Mouse (Mus musculus) left cerebral cortex, adult 9 months (tissue): ENCODE measurements at regions not wholly inside any gene's neighbourhood (a gene's known extent, or its start where the extent isn't known, plus 50 kb on each side); places are given as distances from the start of the nearest gene placed in this dataset.

Experiments used
- DNase-seq, 2 experiments: peaks; one replicate each; pipeline ENCODE4 v3.0.0; 2022; ENCODE audit warnings: low spot score in 2 of 2

DNA sequence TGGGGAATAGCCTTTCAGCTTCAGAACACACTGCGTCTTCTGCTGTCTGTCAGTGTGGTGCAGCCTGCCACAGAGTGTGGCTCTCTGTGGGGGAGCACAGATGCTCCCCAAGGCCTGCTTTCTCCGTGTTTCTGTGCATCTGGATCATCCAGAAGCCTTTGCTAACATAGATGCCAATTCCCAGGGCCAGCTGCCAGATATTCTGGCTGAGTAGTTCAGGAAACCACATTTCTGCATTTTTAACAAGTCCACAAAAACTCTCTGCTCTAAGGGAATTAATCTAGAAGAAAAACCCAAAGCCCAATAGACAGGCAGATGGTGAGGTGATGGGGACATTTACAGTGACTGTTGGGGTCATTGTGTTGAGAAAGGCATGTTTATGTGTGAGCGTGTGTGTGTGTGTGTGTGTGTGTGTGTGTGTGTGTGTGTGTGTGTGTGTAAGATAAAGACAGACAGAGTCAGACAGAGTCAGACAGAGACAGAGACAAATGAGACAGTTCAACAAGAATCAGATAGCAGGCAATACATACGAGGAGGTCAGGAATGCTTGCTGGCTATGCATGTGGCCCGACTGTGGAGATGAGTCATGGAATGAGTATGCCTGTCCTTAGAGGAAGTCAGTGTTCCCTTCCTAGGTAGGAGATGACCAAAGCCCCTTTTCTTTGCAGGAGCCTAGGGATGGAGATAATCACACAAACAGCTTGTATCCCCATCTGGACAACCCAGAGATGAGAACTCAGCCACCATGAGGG is 176.3 kb upstream of the Spaca1 start:
- peak; percentile 30 to 68 for DNase-seq

- DNase-seq: no peak
Observed at GRCm38 (mm10) chr4:34226886-34227285, 176.9 kb upstream of the Spaca1 start.

DNA sequence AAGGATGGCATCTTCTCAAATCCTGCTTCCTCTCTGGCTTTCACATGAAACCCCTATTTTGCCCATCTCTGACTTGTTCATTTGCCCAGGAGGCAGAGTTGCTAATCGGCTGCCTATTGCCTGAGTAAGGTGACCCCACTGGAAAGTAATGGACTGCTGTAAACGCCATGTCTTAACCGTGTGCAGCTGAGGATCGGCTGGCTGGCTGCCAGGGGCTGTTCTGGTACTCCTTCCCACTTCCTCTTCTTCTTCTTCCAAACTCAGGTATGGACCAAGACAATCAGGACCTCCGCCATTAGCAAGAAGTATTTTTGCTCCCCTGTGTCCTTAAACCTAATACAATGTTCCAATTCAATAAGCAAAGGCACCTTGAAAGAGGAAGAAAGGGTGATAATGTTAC is 177.6 kb upstream of the Spaca1 start:
- no peak for DNase-seq

GRCm38 (mm10) chr4:34231270-34231669 is 181.3 kb upstream of the Spaca1 start:
- peak in 1 of 2 experiments; percentile 84 for DNase-seq

DNA sequence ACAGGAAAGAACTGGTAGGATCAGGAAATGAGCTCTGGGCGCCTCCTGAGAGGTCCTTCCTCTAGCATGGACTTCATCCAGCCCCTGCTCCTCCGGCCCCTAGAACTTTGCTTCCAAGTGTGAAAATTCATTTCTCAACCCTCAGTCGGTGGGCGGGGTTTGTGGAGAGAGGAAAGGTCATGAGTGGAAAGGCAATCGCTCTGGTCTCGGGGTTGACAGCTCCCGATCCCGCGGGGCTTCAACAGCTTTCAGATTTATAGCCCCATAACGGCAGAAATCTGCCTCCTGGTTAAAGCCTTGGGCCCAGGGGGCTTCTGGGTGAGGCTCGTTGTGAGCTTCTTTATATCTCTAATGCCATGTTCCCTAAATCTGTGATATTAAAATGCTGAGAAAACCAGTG is 184.2 kb upstream of the Spaca1 start:
- DNase-seq: no peak

GRCm38 (mm10) chr4:34234645-34235044 is 184.7 kb upstream of the Spaca1 start:
- DNase-seq: no peak

GRCm38 (mm10) chr4:34237791-34238190 is 187.8 kb upstream of the Spaca1 start:
- DNase-seq: no peak

- no peak for DNase-seq
Observed at GRCm38 (mm10) chr4:34239624-34240023, 189.6 kb upstream of the Spaca1 start.

- DNase-seq: no peak
Observed at GRCm38 (mm10) chr4:34241060-34241571, 191.1 kb upstream of the Spaca1 start.

DNA sequence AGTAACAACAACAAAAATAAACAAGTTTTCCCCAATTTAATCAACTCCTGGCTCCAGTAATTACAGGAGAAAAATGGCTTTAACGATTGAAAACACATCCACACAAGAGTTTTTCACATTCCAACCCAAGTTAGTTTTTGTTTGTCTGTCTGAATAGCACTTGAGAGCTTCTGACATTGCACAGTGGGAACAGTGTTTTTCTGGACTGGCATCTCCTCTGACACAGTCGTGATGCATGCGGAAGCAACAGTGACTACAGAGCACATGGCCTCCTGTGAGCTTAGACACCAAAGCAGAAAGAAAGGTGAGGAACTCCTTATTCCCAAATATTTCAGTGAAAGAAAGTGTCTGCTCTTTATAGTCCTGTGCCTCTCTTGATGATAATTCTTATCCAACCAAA is 191.7 kb upstream of the Spaca1 start:
- DNase-seq: no peak

DNA sequence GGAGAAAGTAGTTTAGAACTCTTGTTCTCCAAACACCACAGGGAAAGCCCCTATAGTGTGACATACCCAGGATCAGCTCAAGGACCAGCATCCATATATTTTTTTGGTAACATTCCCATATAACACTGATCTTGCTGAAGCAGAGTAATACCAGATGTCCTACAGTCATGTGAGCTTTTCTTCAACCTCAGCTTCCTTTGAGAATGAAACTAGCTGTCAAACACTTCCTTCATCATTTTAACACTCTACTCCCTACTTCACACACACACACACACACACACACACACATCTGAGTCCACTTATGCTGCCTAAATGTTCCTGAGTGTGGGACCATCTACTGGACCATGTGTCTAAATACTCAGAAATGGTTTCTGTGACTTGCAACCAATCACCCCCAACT is 209.5 kb upstream of the Spaca1 start:
- no peak for DNase-seq

- DNase-seq: no peak
Observed at GRCm38 (mm10) chr4:34260468-34260867, 210.5 kb upstream of the Spaca1 start.

DNA sequence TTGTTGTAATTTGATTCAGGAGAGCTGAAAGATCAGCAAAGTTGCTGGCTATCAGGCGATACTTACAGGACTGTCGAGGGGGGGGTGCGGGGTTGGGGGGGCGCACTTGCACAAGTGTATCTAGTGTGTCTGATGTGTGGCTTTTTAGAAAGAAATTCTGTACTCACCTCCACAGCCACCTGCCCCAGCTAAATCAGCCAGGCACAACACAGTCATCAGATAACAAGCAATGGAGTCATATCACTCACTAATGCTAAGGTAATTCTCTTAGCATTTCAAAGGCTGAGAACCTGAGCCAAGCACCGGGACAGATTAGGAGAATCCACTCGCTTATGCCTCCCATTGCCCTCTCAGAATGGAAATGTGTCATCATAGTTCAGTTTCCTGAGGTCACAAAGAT is 211.8 kb upstream of the Spaca1 start:
- no peak for DNase-seq

GRCm38 (mm10) chr4:34264431-34264830 is 214.4 kb upstream of the Spaca1 start:
- no peak for DNase-seq

DNA sequence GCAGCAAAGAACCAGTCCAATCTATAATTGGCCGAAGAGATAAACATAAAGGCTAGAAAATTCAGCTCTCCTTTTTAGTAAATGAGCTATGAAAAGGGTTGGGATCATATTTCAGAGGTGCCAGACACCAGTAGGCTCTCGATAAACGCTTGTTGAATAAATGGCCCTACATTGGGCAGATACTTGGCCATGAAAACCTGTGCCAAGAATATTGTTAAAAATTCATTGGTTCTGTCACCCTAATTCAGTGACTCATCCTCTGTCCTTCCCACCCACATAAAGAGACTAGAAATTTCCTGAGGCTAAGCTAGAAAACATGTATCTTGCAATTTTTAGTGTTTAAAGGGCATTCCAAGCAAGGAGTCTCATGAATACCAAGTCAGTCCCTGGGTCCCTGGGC is 224.3 kb upstream of the Spaca1 start:
- DNase-seq: peak; percentile 7 to 20

GRCm38 (mm10) chr4:34275372-34275771 is 225.4 kb upstream of the Spaca1 start:
- no peak for DNase-seq

- DNase-seq: no peak
Observed at GRCm38 (mm10) chr4:34302504-34303108, 248.1 kb upstream of the Akirin2 start.

- no peak for DNase-seq
Observed at GRCm38 (mm10) chr4:34308921-34309563, 241.7 kb upstream of the Akirin2 start.

DNA sequence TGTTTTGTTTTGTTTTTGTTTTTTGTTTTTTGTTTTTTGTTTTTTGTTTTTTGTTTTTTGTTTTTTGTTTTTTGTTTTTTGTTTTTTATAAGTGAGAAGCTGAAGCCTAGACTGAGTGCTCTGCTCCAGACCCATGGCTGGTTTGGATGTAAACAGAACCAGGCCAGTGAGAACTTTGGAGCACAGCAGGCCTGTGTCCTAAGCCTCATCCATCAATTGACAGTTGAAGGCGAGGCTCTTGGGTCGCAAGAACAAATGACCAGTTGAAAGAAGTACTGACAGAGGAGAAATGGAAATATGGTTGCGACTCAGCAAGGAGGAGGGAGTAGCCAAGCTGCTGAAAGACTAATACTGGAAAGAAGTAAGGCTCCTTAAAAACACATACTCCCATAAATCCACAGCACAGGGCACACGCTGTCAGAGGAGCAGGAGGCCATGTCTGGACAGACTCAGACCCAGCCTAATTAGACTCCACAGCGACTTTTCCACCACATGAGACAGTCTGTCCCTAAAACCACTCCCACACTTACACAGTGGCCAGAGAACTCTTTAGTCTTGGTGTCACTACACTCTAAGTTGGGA is 240.6 kb upstream of the Akirin2 start:
- no peak for DNase-seq

DNA sequence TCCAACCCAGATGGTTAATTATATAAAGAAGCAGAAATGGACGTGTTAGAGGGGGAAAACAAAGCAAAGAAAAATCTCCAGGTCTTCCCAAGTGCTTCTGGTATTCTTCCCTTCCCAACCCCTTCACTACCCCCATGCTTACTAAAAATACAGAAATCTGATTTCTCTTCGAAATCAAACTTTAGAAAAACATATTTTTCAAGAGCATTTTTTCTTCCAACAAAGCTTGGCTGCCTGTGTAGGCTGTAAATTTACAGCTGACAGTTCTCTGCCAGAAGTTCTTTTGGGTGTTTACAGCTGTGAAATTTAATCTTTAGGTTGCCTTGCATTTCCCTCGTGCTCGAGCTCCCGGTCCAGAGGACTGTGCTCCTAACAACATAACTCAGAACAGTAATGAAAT is 234.9 kb upstream of the Akirin2 start:
- DNase-seq: peak in 1 of 2 experiments; percentile 35

GRCm38 (mm10) chr4:34322841-34323240 is 227.9 kb upstream of the Akirin2 start:
- DNase-seq: no peak

DNA sequence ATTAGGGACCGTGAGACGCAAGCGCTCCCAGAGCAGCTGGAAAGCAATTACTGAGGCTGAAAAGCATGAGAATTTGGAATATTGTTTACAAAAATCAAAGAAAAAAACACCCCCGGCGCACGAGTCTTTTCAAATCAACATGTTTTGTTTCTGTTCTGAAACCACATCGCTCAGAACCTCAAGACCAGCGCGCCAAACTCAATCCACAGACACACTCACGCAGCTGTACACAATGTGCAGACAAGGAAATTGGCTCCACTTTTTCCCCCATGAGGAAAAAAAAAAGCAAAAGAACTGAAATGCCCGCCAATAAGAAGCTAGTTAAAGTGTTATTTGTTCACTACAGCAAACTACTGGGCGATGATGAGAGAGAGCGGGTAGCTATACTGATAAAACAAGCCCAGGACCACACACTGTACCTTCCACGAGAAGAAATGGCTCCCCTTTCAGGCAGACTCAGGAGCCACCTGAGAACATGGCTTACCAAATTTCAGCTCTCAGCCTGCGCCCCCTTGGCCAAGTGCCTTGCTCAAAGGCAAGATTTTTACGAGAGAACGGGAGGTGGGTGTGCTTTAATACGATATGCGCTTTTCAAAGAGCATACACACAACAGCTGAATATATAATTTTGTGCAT is 222.5 kb upstream of the Akirin2 start:
- no peak for DNase-seq
